Mouse (Mus musculus): ENCODE measurements around the gene Mib2.
"Not testable (repeated sequence)": the region's sequence is repeated elsewhere in the genome, so short reads cannot be mapped to it uniquely, and the experiment has no call there.

Gene Mib2

GRCm38 (mm10) chr4:155668689-155669597 is at the start of gene Mib2:
Gene Mib2 (minus strand): TSS chr4:155669198.
- in situ Hi-C loops (cut with MboI, MseI), result no loop called here

GRCm38 (mm10) chr4:155710521-155711252 is 41.7 kb upstream of the Mib2 start:
- in situ Hi-C loops (cut with MboI, MseI), result no loop called here

- in situ Hi-C loops (cut with MboI, MseI), result no loop called here
Observed at GRCm38 (mm10) chr4:155708988-155709387, 40.0 kb upstream of the Mib2 start.

GRCm38 (mm10) chr4:155708582-155708981 is 39.6 kb upstream of the Mib2 start:
- in situ Hi-C loops (cut with MboI, MseI), result no loop called here

- in situ Hi-C loops (cut with MboI, MseI), result no loop called here
Observed at GRCm38 (mm10) chr4:155705592-155705929, 36.6 kb upstream of the Mib2 start.

- in situ Hi-C loops (cut with MboI, MseI), result no loop called here
Observed at GRCm38 (mm10) chr4:155704721-155705591, 36.0 kb upstream of the Mib2 start, which contains the start of gene Ssu72. Gene Ssu72 (plus strand): TSS chr4:155704800.

GRCm38 (mm10) chr4:155703425-155703929 is 34.5 kb upstream of the Mib2 start:
- in situ Hi-C loops (cut with MboI, MseI), result no loop called here

GRCm38 (mm10) chr4:155700425-155700824 is 31.4 kb upstream of the Mib2 start:
- in situ Hi-C loops (cut with MboI, MseI), result no loop called here

- in situ Hi-C loops (cut with MboI, MseI), result no loop called here
Observed at GRCm38 (mm10) chr4:155696261-155697255, 27.6 kb upstream of the Mib2 start.

GRCm38 (mm10) chr4:155695531-155696062 is 26.6 kb upstream of the Mib2 start:
- in situ Hi-C loops (cut with MboI, MseI), result no loop called here

- in situ Hi-C loops (cut with MboI, MseI), result loop anchor here (5.0 kb wide), 1 partner anchor 47 kb away; the partner anchor contains the start of gene Gm10563
Observed at GRCm38 (mm10) chr4:155694482-155695401, 25.7 kb upstream of the Mib2 start.

GRCm38 (mm10) chr4:155694111-155694481 is 25.1 kb upstream of the Mib2 start, which contains the start of gene Fndc10:
Gene Fndc10 (plus strand): TSS chr4:155694342.
- in situ Hi-C loops (cut with MboI, MseI), result loop anchor here (5.0 kb wide), 1 partner anchor 47 kb away; the partner anchor contains the start of gene Gm10563

GRCm38 (mm10) chr4:155692421-155692820 is 23.4 kb upstream of the Mib2 start:
- in situ Hi-C loops (cut with MboI, MseI), result loop anchor here (5.0 kb wide), 1 partner anchor 45 kb away; the partner anchor contains the start of gene Gm10563

- in situ Hi-C loops (cut with MboI, MseI), result loop anchor here (5.0 kb wide), 1 partner anchor 43 kb away; the partner anchor contains the start of gene Gm10563
Observed at GRCm38 (mm10) chr4:155690571-155691375, 21.8 kb upstream of the Mib2 start.

GRCm38 (mm10) chr4:155687764-155688163 is 18.8 kb upstream of the Mib2 start:
- in situ Hi-C loops (cut with MboI, MseI), result not testable (repeated sequence)

GRCm38 (mm10) chr4:155683670-155684277 is 14.8 kb upstream of the Mib2 start:
- in situ Hi-C loops (cut with MboI, MseI), result not testable (repeated sequence)

GRCm38 (mm10) chr4:155675991-155676390 is 7.0 kb upstream of the Mib2 start:
- in situ Hi-C loops (cut with MboI, MseI), result no loop called here
